Mouse (Mus musculus) B cell, adult 2 months (primary cell): Measurements from ENCODE around the gene Tapt1.
"Not testable (repeated sequence)": the region's sequence is repeated elsewhere in the genome, so short reads cannot be mapped to it uniquely, and the experiment has no call there.

Source experiments
- DNase-seq, 2 experiments: peaks; one replicate each; pipeline ENCODE4 v3.0.0; 2022

Tapt1 gene

GRCm38 (mm10) chr5:44196167-44196566, 30.3 kb downstream of the Tapt1 start:
- DNase-seq = no peak

- no peak for DNase-seq
These were observed 39.1 kb downstream of the Tapt1 start for GRCm38 (mm10) chr5:44187370-44187769.

- DNase-seq = no peak
These were observed 44.8 kb downstream of the Tapt1 start for GRCm38 (mm10) chr5:44181669-44182068.

- DNase-seq = no peak
These were observed 46.0 kb downstream of the Tapt1 start for GRCm38 (mm10) chr5:44180450-44180849.

- DNase-seq = no peak
These were observed 52.4 kb downstream of the Tapt1 start for GRCm38 (mm10) chr5:44174046-44174445.

- DNase-seq = no peak
These were observed 59.6 kb downstream of the Tapt1 start for GRCm38 (mm10) chr5:44166866-44167265.

- peak; percentile 18 to 21 for DNase-seq
These were observed 60.6 kb downstream of the Tapt1 start for GRCm38 (mm10) chr5:44165854-44166253.

- DNase-seq = peak; percentile 8 to 27
These were observed 62.1 kb downstream of the Tapt1 start for GRCm38 (mm10) chr5:44164233-44164776.

GRCm38 (mm10) chr5:44163318-44163717, 63.1 kb downstream of the Tapt1 start:
- DNase-seq = no peak

- peak; percentile 25 to 29 for DNase-seq
These were observed 63.6 kb downstream of the Tapt1 start for GRCm38 (mm10) chr5:44162786-44163185.

- DNase-seq = no peak
These were observed 66.6 kb downstream of the Tapt1 start for GRCm38 (mm10) chr5:44159679-44160438.

GRCm38 (mm10) chr5:44159231-44159630, 67.2 kb downstream of the Tapt1 start:
- DNase-seq = no peak

- DNase-seq = no peak
These were observed 68.0 kb downstream of the Tapt1 start for GRCm38 (mm10) chr5:44158458-44158857.

- DNase-seq = no peak
These were observed 68.7 kb downstream of the Tapt1 start for GRCm38 (mm10) chr5:44157760-44158159.

- no peak for DNase-seq
These were observed 73.4 kb downstream of the Tapt1 start for GRCm38 (mm10) chr5:44153050-44153449.

- DNase-seq = no peak
These were observed 74.9 kb downstream of the Tapt1 start for GRCm38 (mm10) chr5:44151327-44152051.

GRCm38 (mm10) chr5:44147732-44148131, 78.7 kb downstream of the Tapt1 start:
- no peak for DNase-seq

- DNase-seq = no peak
These were observed 79.7 kb downstream of the Tapt1 start for GRCm38 (mm10) chr5:44146437-44147332.

GRCm38 (mm10) chr5:44143467-44144235, 82.8 kb downstream of the Tapt1 start:
- no peak for DNase-seq

- DNase-seq = no peak
These were observed 98.9 kb downstream of the Tapt1 start for GRCm38 (mm10) chr5:44127487-44127886.

- DNase-seq = not testable (repeated sequence)
These were observed 99.9 kb downstream of the Tapt1 start for GRCm38 (mm10) chr5:44126574-44126973.
